Mouse (Mus musculus) left cerebral cortex, adult 2 months (tissue): ENCODE measurements at regions not wholly inside any gene's neighbourhood (a gene's known extent, or its start where the extent isn't known, plus 50 kb on each side); places are given as distances from the start of the nearest gene placed in this dataset.

Experiments
- DNase-seq, 2 experiments: peaks; one replicate each; pipeline ENCODE4 v3.0.0; 2021 to 2022; ENCODE audit warnings: low spot score in 2 of 2, mixed read lengths in 1 of 2; ENCODE audit errors: extremely low spot score in 1 of 2
- H3K27ac ChIP-seq: fragments of 200-600 bp; 2 replicates; pipeline ENCODE4 v1.8.1; 2022
- H3K4me3 ChIP-seq: fragments of 200-600 bp; 2 replicates; pipeline ENCODE4 v1.8.1; 2022
- CTCF ChIP-seq: fragments of 200-600 bp; IDR thresholded peaks from 2 replicates; pipeline ENCODE4 v1.8.1; 2022; ENCODE audit warnings: antibody characterized with exemption, mild to moderate bottlenecking, moderate library complexity
- intact Hi-C: fragments of 180-260 bp; cut with DNase I; formaldehyde crosslinking; loops from one replicate; pipeline ENCODE4 v1.15.1; 2025

- intact Hi-C loops: no loop called here
- TF ChIP-seq CTCF: no peak
Measured at GRCm38 (mm10) chr13:90402061-90402460, 312.7 kb upstream of the Xrcc4 start.

DNA sequence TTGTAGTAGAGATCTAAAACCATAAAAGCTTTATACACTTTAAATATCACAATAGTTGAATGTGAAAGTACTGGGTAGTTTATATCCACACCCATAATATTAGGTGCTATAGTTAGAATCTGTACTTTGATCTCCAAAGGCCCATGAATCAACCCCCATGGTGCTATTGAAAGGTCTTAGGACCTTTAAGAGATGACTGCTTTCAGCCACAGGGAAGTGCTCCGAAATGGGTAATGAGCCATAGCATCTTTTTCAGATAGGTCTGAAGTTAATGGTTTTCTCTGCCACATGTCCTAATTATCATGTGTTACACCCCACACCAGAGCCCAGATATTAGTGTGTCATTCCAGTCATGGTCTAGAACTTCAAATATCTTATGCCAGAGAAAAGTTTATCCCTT, 312.1 kb upstream of the Xrcc4 start:
- TF ChIP-seq CTCF: no peak
- Histone ChIP-seq H3K4me3 (no peak overlapping the region), H3K27ac (no peak overlapping the region)
- no peak for DNase-seq
- intact Hi-C loops: no loop called here

More at GRCm38 (mm10) chr13:90402061-90402460, 312.7 kb upstream of the Xrcc4 start:
- no peak overlapping the region for H3K4me3 ChIP-seq
- H3K27ac ChIP-seq: no peak overlapping the region
- no peak for DNase-seq

- Histone ChIP-seq H3K4me3 (no peak overlapping the region), H3K27ac (no peak overlapping the region)
- intact Hi-C loops: no loop called here
- no peak for TF ChIP-seq CTCF
- no peak for DNase-seq
Measured at GRCm38 (mm10) chr13:90395274-90396023, 306.0 kb upstream of the Xrcc4 start.

GRCm38 (mm10) chr13:90394815-90395241, 305.4 kb upstream of the Xrcc4 start:
- Histone ChIP-seq H3K27ac (no peak overlapping the region), H3K4me3 (no peak overlapping the region)
- intact Hi-C loops: no loop called here
- no peak for TF ChIP-seq CTCF
- no peak for DNase-seq

GRCm38 (mm10) chr13:90392415-90392814, 303.0 kb upstream of the Xrcc4 start:
- intact Hi-C loops: no loop called here
- Histone ChIP-seq H3K27ac (no peak overlapping the region), H3K4me3 (no peak overlapping the region)
- DNase-seq: no peak
- TF ChIP-seq CTCF: no peak

GRCm38 (mm10) chr13:90376619-90377018, 287.2 kb upstream of the Xrcc4 start:
- intact Hi-C loops: no loop called here
- Histone ChIP-seq H3K4me3 (no peak overlapping the region), H3K27ac (no peak overlapping the region)
- no peak for DNase-seq
- no peak for TF ChIP-seq CTCF

- intact Hi-C loops: no loop called here
- no peak for TF ChIP-seq CTCF
- no peak overlapping the region for H3K4me3 ChIP-seq
- H3K27ac ChIP-seq: no peak overlapping the region
- no peak for DNase-seq
Measured at GRCm38 (mm10) chr13:90376207-90376606, 286.8 kb upstream of the Xrcc4 start.

- TF ChIP-seq CTCF: no peak
- no peak overlapping the region for H3K4me3 ChIP-seq
- intact Hi-C loops: no loop called here
- DNase-seq: no peak
- H3K27ac ChIP-seq: no peak overlapping the region
Measured at GRCm38 (mm10) chr13:90371415-90372150, 282.2 kb upstream of the Xrcc4 start.

GRCm38 (mm10) chr13:90370746-90371414, 281.5 kb upstream of the Xrcc4 start:
- intact Hi-C loops: no loop called here
- Histone ChIP-seq H3K4me3 (no peak overlapping the region), H3K27ac (no peak overlapping the region)
- no peak for TF ChIP-seq CTCF
- no peak for DNase-seq

- TF ChIP-seq CTCF: no peak
- Histone ChIP-seq H3K27ac (no peak overlapping the region), H3K4me3 (no peak overlapping the region)
- intact Hi-C loops: no loop called here
- no peak for DNase-seq
Measured at GRCm38 (mm10) chr13:90364518-90365027, 275.2 kb upstream of the Xrcc4 start.

- no peak overlapping the region for H3K4me3 ChIP-seq
- no peak overlapping the region for H3K27ac ChIP-seq
- TF ChIP-seq CTCF: no peak
- intact Hi-C loops: no loop called here
- no peak for DNase-seq
Measured at GRCm38 (mm10) chr13:90359861-90360601, 270.6 kb upstream of the Xrcc4 start.
